Mouse (Mus musculus) spleen, adult 18-20 months (tissue): Measurements from ENCODE around the gene Cylc2.

Experiments used
- DNase-seq, 2 experiments: peaks; one replicate each; pipeline ENCODE4 v3.0.0; 2022; ENCODE audit warnings: mixed read lengths in 2 of 2

The Cylc2 gene

DNA sequence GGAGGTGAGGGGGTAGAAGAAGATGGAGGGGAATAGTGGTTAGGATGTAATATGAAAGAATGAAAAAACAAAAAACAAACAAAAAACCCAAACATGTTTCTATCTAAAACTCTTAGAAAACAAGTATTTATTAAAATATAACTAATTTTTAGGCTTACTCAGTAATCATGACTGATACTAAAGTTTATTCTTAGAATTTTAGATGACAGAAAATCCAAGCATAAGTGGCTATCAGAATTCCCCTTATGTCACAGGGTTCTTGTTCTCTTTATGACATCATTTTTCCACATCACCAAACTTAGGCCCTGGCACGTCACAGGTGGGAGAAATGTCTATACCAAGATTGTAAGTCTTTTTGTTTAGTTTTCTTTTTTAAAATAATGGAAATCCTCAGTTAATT, at the start of gene Cylc2:
TSS of gene Cylc2 (plus strand) at position 301 of the 400 bp plus-strand sequence.
- no peak for DNase-seq
